Mouse (Mus musculus): ENCODE data around the gene Ampd1.
A peak's percentile ranks its signal among the peaks of the same experiment; 100 is the strongest.

Ampd1 gene

DNA sequence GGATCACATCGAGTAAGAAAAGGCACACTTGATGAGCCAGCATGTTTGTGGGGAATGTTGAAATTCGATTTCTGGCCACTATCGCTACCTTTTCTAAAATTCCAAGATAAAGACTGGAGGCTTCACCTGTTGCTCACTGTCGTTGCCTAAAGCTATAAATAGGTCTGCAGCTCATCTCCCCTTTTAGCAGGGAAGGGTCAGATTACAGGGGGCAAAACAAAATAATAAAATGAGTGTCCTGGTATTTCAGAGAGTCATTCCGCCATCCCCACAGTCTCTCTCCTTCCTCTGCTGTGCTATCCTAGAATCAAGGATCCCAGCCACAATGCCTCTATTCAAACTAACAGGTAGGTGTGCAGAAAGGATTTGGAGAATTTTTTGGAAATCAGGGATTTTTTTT lies at the start of gene Ampd1:
Ampd1 (plus strand) TSS at position 244 of the 400 bp plus-strand sequence.
- no peak for DNase-seq

- DNase-seq: no peak
These were observed 47.6 kb upstream of the Ampd1 start for GRCm38 (mm10) chr3:103026174-103026573.

- no peak for DNase-seq
These were observed 33.5 kb upstream of the Ampd1 start for GRCm38 (mm10) chr3:103040285-103040684.

DNA sequence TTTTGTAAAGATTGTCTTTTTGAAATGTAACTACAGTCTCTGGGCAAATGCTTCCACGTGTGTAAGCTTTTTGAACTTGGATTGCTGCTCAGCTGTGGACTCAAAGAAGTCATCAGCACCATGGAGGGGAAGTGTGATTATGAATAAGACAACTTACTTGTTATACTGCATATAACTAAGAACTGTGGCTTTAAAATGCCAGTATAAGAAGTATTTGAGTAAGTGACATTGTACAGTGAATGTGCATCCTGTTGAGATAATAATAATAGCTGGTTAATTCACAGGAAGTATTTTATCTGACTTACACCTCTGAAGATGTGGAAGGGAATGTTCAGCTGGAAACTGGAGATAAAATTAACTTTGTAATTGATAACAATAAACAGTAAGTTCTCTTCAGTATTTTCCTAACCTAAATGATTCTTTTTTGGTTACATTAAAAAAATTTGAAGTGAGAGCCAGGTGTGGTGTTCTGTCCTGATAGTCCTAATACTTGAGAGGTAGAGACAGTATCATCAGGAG lies 32.9 kb upstream of the Ampd1 start:
- no peak for DNase-seq

GRCm38 (mm10) chr3:103056016-103056595 lies 17.7 kb upstream of the Ampd1 start:
- no peak for DNase-seq

DNA sequence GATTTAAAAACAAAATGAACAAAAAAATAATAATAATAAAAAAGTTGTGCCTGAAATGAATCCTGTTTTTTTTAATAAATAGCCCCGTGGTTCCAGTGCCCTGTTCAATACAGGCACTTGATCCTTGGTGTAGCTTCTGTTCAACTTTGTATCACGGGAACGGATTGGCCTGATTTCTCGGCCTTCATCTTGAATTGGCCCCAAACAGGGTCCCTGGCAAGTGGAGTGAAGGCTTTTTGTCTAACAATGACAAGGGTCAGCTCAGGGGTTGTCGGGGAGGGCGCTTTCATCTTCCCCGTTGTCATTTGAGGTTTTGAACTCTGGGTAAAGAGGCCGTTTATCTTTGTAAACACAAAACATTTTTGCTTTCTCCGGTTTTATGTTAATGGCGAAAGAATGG lies 16.1 kb upstream of the Ampd1 start:
- DNase-seq: no peak

- DNase-seq: peak; percentile 84 to 90
These were observed 15.3 kb upstream of the Ampd1 start, which contains the start of gene Nras for GRCm38 (mm10) chr3:103058207-103059157. Gene Nras, plus strand, starts transcription at chr3:103058285.

GRCm38 (mm10) chr3:103066927-103067326 lies 6.9 kb upstream of the Ampd1 start:
- no peak for DNase-seq

- no peak for DNase-seq
These were observed 4.8 kb upstream of the Ampd1 start for GRCm38 (mm10) chr3:103068971-103069370.

DNA sequence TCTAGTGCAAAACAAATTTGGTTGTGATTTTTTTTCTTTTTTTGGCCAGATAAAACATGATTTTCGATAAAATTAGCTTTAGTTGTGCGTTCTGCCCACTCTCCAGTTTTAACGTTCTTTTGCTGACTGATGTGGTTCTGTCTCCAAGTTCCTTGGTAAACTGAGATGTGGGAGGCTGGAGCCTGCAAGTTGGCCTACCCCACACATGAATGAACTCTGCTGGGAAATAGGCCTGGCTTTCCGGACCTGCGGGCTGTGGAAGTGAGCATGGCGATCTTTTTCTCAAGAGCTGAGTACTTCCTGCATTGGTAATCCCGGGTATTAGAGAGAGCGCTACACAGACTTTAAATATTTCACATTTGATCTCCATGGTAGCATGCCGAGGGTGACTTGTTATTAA lies 2.1 kb downstream of the Ampd1 start:
- DNase-seq: no peak

DNA sequence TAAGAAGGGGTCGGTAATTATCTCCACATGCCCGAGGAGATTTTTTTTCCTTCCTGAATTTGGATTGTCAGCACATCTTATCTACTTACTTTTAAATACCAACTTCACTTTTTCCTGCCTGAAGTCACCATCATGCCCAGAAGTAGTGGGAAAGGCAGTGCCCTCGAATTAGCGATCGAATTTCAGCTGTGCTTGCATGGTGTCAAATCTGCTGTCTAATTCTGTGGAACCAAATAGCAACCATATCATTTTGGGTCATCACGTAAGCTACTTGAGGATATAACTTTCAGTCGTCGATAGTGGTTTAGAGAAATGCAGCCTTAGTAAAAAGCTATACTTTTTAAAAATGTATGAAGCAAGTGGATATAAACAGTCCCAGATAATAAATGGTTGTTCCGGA lies 2.7 kb downstream of the Ampd1 start:
- DNase-seq: no peak

DNA sequence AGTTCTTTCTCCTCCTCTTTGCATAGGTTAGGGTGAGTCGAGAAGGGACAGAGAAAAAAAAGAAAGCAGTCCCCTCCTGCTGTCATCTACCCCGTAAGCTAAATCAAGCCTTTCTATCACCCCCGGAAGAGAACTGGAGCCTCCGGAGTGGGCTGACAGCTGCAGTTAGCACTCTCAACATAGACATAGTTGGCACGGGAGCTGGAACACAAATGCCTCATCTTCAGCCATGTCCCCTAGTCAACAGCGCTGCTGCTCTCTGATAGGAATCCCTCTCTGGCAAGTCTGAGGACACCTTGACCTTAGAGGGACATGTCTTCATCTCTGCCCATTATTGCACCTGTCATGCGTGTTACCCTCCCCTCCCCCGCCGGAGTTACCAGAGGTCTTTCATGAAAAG lies 5.5 kb downstream of the Ampd1 start:
- no peak for DNase-seq

DNA sequence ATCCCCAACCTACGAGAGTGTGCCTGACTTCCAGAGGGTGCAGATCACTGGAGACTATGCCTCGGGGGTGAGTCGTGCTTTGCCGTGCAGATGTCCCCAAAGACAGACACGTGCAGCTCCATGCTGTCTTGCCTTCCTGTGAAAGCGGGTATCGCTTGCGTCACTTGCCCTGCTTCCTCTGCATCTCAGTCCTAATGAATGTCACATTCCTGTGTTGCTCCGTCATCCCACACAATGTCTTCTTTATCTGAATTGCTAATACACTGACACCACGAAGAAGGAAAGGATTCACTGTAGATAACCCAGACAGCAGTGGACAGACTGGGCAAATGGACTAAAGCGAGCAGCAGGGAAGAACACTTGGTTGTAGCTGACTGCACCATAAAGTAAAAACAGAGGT lies 7.2 kb downstream of the Ampd1 start:
- no peak for DNase-seq

- no peak for DNase-seq
These were observed 8.1 kb downstream of the Ampd1 start for GRCm38 (mm10) chr3:103081861-103082453.

DNA sequence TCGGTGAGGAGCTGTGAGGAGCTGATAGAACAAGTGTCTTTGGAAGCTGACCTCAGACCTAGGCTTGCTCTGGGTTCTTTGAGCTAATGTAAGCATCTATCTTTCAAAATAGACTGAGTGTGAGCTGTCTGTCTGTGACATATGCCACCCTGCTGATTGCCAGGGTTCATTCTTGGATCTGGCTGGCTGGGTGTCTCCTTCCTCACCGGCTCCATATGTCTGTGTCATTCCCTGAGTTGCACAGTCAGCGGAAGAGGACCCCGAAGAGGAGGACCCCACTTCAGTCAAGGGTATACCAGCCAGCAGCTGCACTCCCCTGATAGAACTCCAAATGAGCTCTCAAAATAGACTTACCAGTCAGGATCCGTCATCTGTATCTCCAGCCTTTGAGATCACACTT lies 8.9 kb downstream of the Ampd1 start:
- DNase-seq: no peak

DNA sequence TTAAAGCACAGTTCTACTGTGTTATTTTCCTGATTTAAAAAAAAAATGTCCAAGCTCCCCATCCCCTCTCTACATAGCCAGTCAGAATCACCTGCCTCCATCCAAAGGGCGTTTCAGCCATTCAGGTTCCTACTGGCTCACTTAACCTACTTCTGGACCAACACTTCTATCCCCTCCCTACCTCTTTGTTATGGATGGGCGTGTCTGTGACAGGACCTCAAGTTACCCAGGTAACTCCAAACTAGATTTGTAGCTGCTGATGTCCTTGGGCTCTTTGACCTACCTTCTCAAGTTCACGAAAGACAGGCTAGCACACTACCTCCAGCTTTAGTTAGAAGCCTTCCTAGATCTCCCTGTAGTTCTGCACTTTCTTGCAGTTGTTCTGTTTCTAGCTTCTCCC lies 12.2 kb downstream of the Ampd1 start:
- no peak for DNase-seq

DNA sequence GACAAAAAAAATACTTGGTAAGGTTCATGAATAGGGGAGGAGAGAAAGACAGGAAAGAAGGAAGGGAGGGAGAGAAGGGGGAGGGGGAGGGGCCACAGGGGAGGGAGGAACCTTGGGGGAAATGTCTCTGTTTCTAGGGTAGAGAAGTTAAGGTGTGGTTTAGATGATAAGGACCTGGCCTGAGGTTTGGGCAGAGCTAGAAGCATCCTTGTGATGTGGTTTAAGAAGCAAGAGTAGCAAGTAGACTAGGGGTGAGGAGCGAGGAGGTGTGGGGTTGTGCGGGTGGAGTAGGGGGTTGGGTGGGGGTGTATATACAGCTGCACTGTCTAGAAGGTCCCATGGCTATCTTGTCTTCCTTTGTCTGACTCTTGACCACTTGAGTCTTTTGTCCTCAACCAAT lies 17.9 kb downstream of the Ampd1 start:
- no peak for DNase-seq

DNA sequence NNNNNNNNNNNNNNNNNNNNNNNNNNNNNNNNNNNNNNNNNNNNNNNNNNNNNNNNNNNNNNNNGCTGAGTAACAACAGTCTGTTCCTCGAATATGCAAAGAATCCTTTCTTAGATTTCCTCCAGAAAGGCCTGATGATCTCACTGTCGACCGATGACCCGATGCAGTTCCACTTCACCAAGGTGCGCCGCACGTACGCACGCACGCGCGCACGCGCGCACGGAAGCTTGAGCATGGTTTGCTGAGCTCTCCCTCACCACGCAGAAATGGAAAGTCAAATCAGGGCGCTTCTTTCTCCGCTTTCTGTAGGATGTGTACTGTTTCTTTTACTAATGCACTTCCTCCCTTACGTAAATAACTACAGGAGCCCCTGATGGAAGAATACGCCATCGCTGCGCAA lies 24.8 kb downstream of the Ampd1 start:
- no peak for DNase-seq

- no peak for DNase-seq
These were observed 25.9 kb downstream of the Ampd1 start for GRCm38 (mm10) chr3:103099667-103100066.

DNA sequence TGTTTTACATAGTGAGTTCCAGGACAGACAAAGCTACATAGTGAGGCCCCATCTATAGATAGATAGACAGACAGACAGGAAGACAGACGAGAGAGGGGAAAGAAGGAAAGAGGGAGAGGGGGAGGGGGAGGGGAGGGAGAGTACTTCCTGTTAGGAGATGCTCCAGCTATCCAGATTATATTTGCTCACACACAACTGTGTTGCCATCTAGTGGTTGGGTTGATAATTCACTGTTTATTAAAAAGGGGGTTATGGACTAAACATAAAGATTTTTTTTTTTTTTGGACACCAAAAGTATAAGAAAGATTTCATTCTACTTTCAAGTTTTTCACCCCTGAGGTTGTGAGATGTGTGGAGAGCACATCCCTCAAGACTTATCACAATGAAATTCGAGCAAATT lies 26.9 kb downstream of the Ampd1 start:
- no peak for DNase-seq

- DNase-seq: no peak
These were observed 27.4 kb downstream of the Ampd1 start for GRCm38 (mm10) chr3:103101194-103101593.

GRCm38 (mm10) chr3:103101909-103102308 lies 28.1 kb downstream of the Ampd1 start:
- no peak for DNase-seq

Measured in cerebellum, postnatal 36 days (tissue).